Mouse (Mus musculus) embryonic fibroblast, embryonic 13.5 days (primary cell): ENCODE measurements around the gene Atpif1.

Source experiments
- CTCF ChIP-seq: IDR thresholded peaks from 2 replicates; pipeline ENCODE4 v1.5.1; 2011; ENCODE audit warnings: mild to moderate bottlenecking, control low read depth, low read length, moderate library complexity, borderline replicate concordance; ENCODE audit not compliant: insufficient read depth
- POLR2A ChIP-seq: IDR thresholded peaks from 2 replicates; pipeline ENCODE4 v1.6.1; 2011; ENCODE audit warnings: low read depth, mild to moderate bottlenecking, control low read depth, low read length, moderate library complexity

- TF ChIP-seq POLR2A, result no peak
- TF ChIP-seq CTCF, result no peak
Measured at GRCm38 (mm10) chr4:132554653-132555052, 21.2 kb upstream of the Atpif1 start.
